In the genomic region with DNA sequence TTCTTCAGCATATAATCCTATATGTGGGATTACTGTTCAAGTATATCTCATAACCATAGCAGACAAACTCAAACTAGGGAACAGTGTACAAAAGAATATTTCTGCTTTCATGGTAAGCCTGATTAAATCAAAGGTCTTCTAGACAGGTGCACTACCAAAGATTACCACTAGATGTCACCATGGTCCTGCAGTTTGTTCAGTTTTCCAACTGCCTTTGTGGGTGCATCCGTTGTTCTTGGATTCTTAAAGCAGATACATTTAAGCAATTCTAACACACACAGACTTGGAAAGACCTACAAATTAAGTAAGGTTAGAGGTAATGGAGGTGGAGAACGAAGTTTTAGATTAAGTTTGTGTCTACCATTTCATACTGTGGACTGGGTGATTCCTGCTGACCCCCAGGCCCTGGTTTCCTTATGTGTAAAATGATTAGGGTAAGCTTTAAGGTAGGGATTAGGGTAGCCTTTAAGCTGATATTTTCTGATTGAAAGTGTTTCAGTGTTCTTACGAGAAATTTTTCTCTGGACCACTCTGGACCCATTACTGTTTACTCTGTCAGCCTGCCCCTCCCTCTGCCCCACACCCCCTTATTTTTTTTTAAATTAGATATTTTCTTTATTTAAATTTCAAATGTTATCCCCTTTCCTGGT, we compare ENCODE assay signal across 8 mouse cellular contexts. TPM values are rescaled to one million over a fixed set of nuclear protein-coding genes. Genes with fewer than 3 reads are reported as not detected.
DNase-seq lines count a peak whose midpoint lies in the region; ATAC-seq and TF ChIP-seq lines count a peak whose summit lies in the region.

No protein-coding gene starts in this region.

- no peak overlapping the region for H3K4me2 ChIP-seq in forebrain, embryonic 12.5 days
- no peak overlapping the region for H3K4me2 ChIP-seq in hindbrain, postnatal 0 days (ENCODE audit: low read depth, low read length)
- H3K4me2 ChIP-seq in limb, embryonic 13.5 days (replicated peaks), result no peak overlapping the region
- H3K4me2 ChIP-seq in neural tube, embryonic 13.5 days, result no peak overlapping the region

- no peaks in the 10 kb centered on the region for H3K27me3 ChIP-seq in forebrain, embryonic 12.5 days
- H3K27me3 ChIP-seq in hindbrain, postnatal 0 days (ENCODE audit: insufficient read depth, low read length), result no peaks in the 10 kb centered on the region
- no peaks in the 10 kb centered on the region for H3K27me3 ChIP-seq in limb, embryonic 13.5 days
- no peaks in the 10 kb centered on the region for H3K27me3 ChIP-seq in neural tube, embryonic 13.5 days

- DNase-seq in urinary bladder, postnatal 25 days (ENCODE audit: low spot score), result peak; percentile 56
- DNase-seq in urinary bladder, postnatal 10 days (ENCODE audit: low spot score), result no peak
- peak; percentile 94 for DNase-seq in brain, embryonic 14.5 days (ENCODE audit: low read depth)
- peak; percentile 93 for DNase-seq in hindbrain, postnatal 0 days (ENCODE audit: low spot score)

- WGBS in forebrain, embryonic 12.5 days, result 13% methylated on average over 3 of the region's 3 CpGs
- 12% methylated on average over 3 of the region's 3 CpGs for WGBS in hindbrain, postnatal 0 days
- WGBS in limb, embryonic 13.5 days, result 4% methylated on average over 3 of the region's 3 CpGs
- 11% methylated on average over 3 of the region's 3 CpGs for WGBS in neural tube, embryonic 13.5 days

- peak; percentile 67 for ATAC-seq in forebrain, embryonic 12.5 days (ENCODE audit: low FRiP score)
- ATAC-seq in hindbrain, postnatal 0 days, result 0 out of 2 replicates have a peak, but pooled peaks have one; percentile 21
- ATAC-seq in limb, embryonic 13.5 days (ENCODE audit: low FRiP score, low read depth), result 0 out of 2 replicates have a peak, but pooled peaks have one; percentile 8
- peak; percentile 89; the same call in 1 of the 2 replicates for ATAC-seq in neural tube, embryonic 13.5 days (ENCODE audit: low read depth)
- ATAC-seq in inflammation-experienced regulatory T-cells, adult 6 months, result no peak

- no peaks in the 10 kb centered on the region for H3K36me3 ChIP-seq in forebrain, embryonic 12.5 days (replicated peaks)
- H3K36me3 ChIP-seq in hindbrain, postnatal 0 days (ENCODE audit: insufficient read depth, low read length), result no peaks in the 10 kb centered on the region
- no peaks in the 10 kb centered on the region for H3K36me3 ChIP-seq in limb, embryonic 13.5 days
- no peaks in the 10 kb centered on the region for H3K36me3 ChIP-seq in neural tube, embryonic 13.5 days

- no peak overlapping the region for H3K27ac ChIP-seq in forebrain, embryonic 12.5 days
- no peak overlapping the region for H3K27ac ChIP-seq in hindbrain, postnatal 0 days
- H3K27ac ChIP-seq in limb, embryonic 13.5 days, result no peak overlapping the region
- no peak overlapping the region for H3K27ac ChIP-seq in neural tube, embryonic 13.5 days (replicated peaks)

- no peaks in the 10 kb centered on the region for H3K9me3 ChIP-seq in forebrain, embryonic 12.5 days
- no peaks in the 10 kb centered on the region for H3K9me3 ChIP-seq in hindbrain, postnatal 0 days (ENCODE audit: low read length)
- no peaks in the 10 kb centered on the region for H3K9me3 ChIP-seq in limb, embryonic 13.5 days
- no peaks in the 10 kb centered on the region for H3K9me3 ChIP-seq in neural tube, embryonic 13.5 days

- H3K4me3 ChIP-seq in forebrain, embryonic 12.5 days (replicated peaks), result no peak overlapping the region
- no peak overlapping the region for H3K4me3 ChIP-seq in hindbrain, postnatal 0 days (ENCODE audit: low read length)
- H3K4me3 ChIP-seq in limb, embryonic 13.5 days, result no peak overlapping the region
- H3K4me3 ChIP-seq in neural tube, embryonic 13.5 days, result no peak overlapping the region

- H3K4me1 ChIP-seq in forebrain, embryonic 12.5 days, result no peaks in the 10 kb centered on the region
- no peaks in the 10 kb centered on the region for H3K4me1 ChIP-seq in hindbrain, postnatal 0 days (ENCODE audit: insufficient read depth, low read length)
- peaks cover 6% of the 10 kb centered on the region; the same call in 1 of the 2 replicates for H3K4me1 ChIP-seq in limb, embryonic 13.5 days
- H3K4me1 ChIP-seq in neural tube, embryonic 13.5 days (replicated peaks), result peaks cover 8% of the 10 kb centered on the region

- TF ChIP-seq CTCF in brain, embryonic 14.5 days (IDR thresholded peaks at IDR 0.05; ENCODE audit: borderline replicate concordance, extremely low read depth, insufficient read depth, insufficient read length), result peak; percentile 83
- peak; percentile 94 for TF ChIP-seq CTCF in hindbrain, postnatal 0 days (IDR thresholded peaks at IDR 0.05; ENCODE audit: low read depth)

- no peak for TF ChIP-seq POLR2A in brain, embryonic 14.5 days (IDR thresholded peaks at IDR 0.05; ENCODE audit: borderline replicate concordance, extremely low read depth, insufficient read depth, insufficient read length, poor library complexity, severe bottlenecking)

- no peak overlapping the region for H3K9ac ChIP-seq in forebrain, embryonic 12.5 days
- H3K9ac ChIP-seq in hindbrain, postnatal 0 days (replicated peaks; ENCODE audit: low read length), result no peak overlapping the region
- no peak overlapping the region for H3K9ac ChIP-seq in limb, embryonic 13.5 days
- H3K9ac ChIP-seq in neural tube, embryonic 13.5 days, result 0 out of 2 replicates have a peak overlapping the region, but pooled peaks have one; percentile 22

RNA-seq across cellular contexts. Expression of gene Ebf1, which starts 30.9 kb away (rescaled TPM):
- 33.8 and 53.1 TPM in 2 replicates for polyA plus RNA-seq in brain, embryonic 14.5 days (2012; rRNA removed)
- 26.8 and 27.2 TPM in 2 replicates for polyA plus RNA-seq in forebrain, embryonic 12.5 days (2016; fragmentation: Nextera tagmentation; extraction: Ambion mirVana)
- 58.6 and 67.1 TPM in 2 replicates for total RNA-seq in hindbrain, postnatal 0 days (2014; rRNA removed)
- polyA plus RNA-seq in hindbrain, postnatal 0 days (2015; fragmentation: Nextera tagmentation; extraction: Ambion mirVana), result 71.7 and 77.7 TPM in 2 replicates
- polyA plus RNA-seq in limb, embryonic 13.5 days (2015; fragmentation: Nextera tagmentation; extraction: Ambion mirVana), result 103 and 126 TPM in 2 replicates
- polyA plus RNA-seq in neural tube, embryonic 13.5 days (2015; fragmentation: Nextera tagmentation; extraction: Ambion mirVana), result 182 and 184 TPM in 2 replicates
- 1 to 10 TPM in 2 of 3 experiments, under 1 TPM in 1; 0.19 to 1.8 (median 1.8) TPM for polyA plus RNA-seq in inflammation-experienced regulatory T-cells, adult 6 months (2017; shearing (Covaris generic))
